Comparison of ENCODE assay signal across 9 mouse cellular contexts in the genomic region with DNA sequence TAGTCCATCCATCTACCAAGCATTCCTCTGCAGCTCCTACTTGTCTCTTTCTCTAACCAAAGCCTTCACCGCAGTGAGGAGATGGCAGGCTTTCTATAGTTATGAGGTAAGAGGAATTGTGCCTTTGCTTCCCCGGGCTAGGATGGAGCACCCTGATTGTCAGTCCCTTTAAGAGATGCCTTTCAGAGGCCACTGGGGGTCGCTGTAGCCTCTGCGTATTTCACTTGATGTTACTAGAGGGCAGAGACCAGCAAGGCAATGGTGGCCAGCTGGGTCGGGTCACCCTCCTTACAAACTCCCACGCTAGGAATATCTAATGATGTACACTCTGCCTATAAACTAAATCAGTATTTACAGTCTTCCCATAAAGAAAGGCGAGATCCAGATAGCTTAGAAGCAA. TPM values are rescaled to one million over a fixed set of nuclear protein-coding genes. Genes with fewer than 3 reads are reported as not detected.
DNase-seq lines count a peak whose midpoint lies in the region; ATAC-seq lines count a peak whose summit lies in the region.
"Had no signal": no experiment of that assay in that cellular context is flagged by ENCODE, and none has a peak within 500 bp of the region (broad histone marks: within the 10 kb centered on the region; RNA-seq: fewer than 3 reads in every experiment).

No protein-coding gene starts in this region.

- H3K4me2 ChIP-seq in kidney, embryonic 16.5 days (replicated peaks; ENCODE audit: low read depth, low read length), result no peak overlapping the region
- no peak overlapping the region for H3K4me2 ChIP-seq in neural tube, embryonic 11.5 days (ENCODE audit: low read depth)
- H3K4me2 ChIP-seq: embryonic facial prominence, embryonic 12.5 days had no signal

- H3K9ac ChIP-seq in kidney, embryonic 16.5 days (replicated peaks; ENCODE audit: low read length), result no peak overlapping the region
- no peak overlapping the region for H3K9ac ChIP-seq in neural tube, embryonic 11.5 days (ENCODE audit: low read length)
- H3K9ac ChIP-seq: embryonic facial prominence, embryonic 12.5 days had no signal

- ATAC-seq in kidney, embryonic 16.5 days (ENCODE audit: low FRiP score, low TSS enrichment), result no peak
- ATAC-seq in neural tube, embryonic 11.5 days (ENCODE audit: insufficient read depth, low FRiP score, low TSS enrichment), result no peak
- ATAC-seq in erythroid progenitor cell, adult 5-6 weeks (replicated peaks; ENCODE audit: low FRiP score, poor library complexity, severe bottlenecking), result no peak

- 51% methylated on average over 7 of the region's 7 CpGs for WGBS in kidney, embryonic 16.5 days
- WGBS in large intestine, adult 2 months, result 27% methylated on average over 7 of the region's 7 CpGs
- 58% methylated on average over 7 of the region's 7 CpGs for WGBS in neural tube, embryonic 11.5 days

- H3K27me3 ChIP-seq in kidney, embryonic 16.5 days (ENCODE audit: insufficient read depth, low read length), result no peaks in the 10 kb centered on the region; the same call in 1 of the 2 replicates
- H3K27me3 ChIP-seq in neural tube, embryonic 11.5 days (ENCODE audit: control insufficient read depth, insufficient read depth, low read length), result no peaks in the 10 kb centered on the region
- H3K27me3 ChIP-seq: embryonic facial prominence, embryonic 12.5 days had no signal

- no peak overlapping the region for H3K27ac ChIP-seq in kidney, embryonic 16.5 days (ENCODE audit: low read length)
- no peak overlapping the region for H3K27ac ChIP-seq in neural tube, embryonic 11.5 days (ENCODE audit: low read depth, low read length)
- H3K27ac ChIP-seq: embryonic facial prominence, embryonic 12.5 days had no signal

- no peaks in the 10 kb centered on the region for H3K9me3 ChIP-seq in kidney, embryonic 16.5 days (ENCODE audit: low read length)
- H3K9me3 ChIP-seq in neural tube, embryonic 11.5 days (ENCODE audit: control insufficient read depth, low read length), result no peaks in the 10 kb centered on the region
- H3K9me3 ChIP-seq: embryonic facial prominence, embryonic 12.5 days had no signal

- H3K4me3 ChIP-seq in kidney, embryonic 16.5 days (ENCODE audit: low read length), result no peak overlapping the region
- H3K4me3 ChIP-seq in neural tube, embryonic 11.5 days (ENCODE audit: low read depth, low read length), result no peak overlapping the region
- H3K4me3 ChIP-seq: embryonic facial prominence, embryonic 12.5 days had no signal

- H3K4me1 ChIP-seq in kidney, embryonic 16.5 days (ENCODE audit: insufficient read depth, low read length), result no peaks in the 10 kb centered on the region
- H3K4me1 ChIP-seq in neural tube, embryonic 11.5 days (ENCODE audit: control insufficient read depth, insufficient read depth, low read length), result no peaks in the 10 kb centered on the region
- H3K4me1 ChIP-seq: embryonic facial prominence, embryonic 12.5 days had no signal

- H3K36me3 ChIP-seq in kidney, embryonic 16.5 days (ENCODE audit: insufficient read depth, low read length), result no peaks in the 10 kb centered on the region
- no peaks in the 10 kb centered on the region for H3K36me3 ChIP-seq in neural tube, embryonic 11.5 days (ENCODE audit: control insufficient read depth, insufficient read depth, low read length)
- H3K36me3 ChIP-seq: embryonic facial prominence, embryonic 12.5 days had no signal

- DNase-seq in kidney, adult 18-20 months, result peak; percentile 64
- DNase-seq in NIH3T3 (ENCODE audit: low read depth), result peak; percentile 31
- peak; percentile 63 for DNase-seq in c-Kit-positive CD71-positive TER-119-positive erythroid progenitor cells, embryonic 14.5 days (ENCODE audit: low spot score)
- peak; percentile 75 for DNase-seq in large intestine, adult 2 months (ENCODE audit: low read depth, low spot score)
- peak; percentile 45 for DNase-seq in neural tube, embryonic 11.5 days (ENCODE audit: low spot score)
- no peak for DNase-seq in left cerebral cortex, adult 18-20 months (ENCODE audit: low spot score in 2 of 2)

RNA-seq across cellular contexts. Expression of gene Mlip, which starts 54.1 kb away (rescaled TPM):
- polyA plus RNA-seq in kidney, embryonic 16.5 days (2015; fragmentation: Nextera tagmentation; extraction: Ambion mirVana), result 0.31 and 0.41 TPM in 2 replicates
- 0.43 and 0.88 TPM in 2 replicates for polyA plus RNA-seq in large intestine, adult 2 months (2012; rRNA removed)
- polyA plus RNA-seq in neural tube, embryonic 11.5 days (2014; fragmentation: Nextera tagmentation; extraction: Ambion mirVana), result not detected in 2 replicates
- not detected in 2 replicates for total RNA-seq in erythroid progenitor cell, adult 5-6 weeks (2015; ENCODE audit: low replicate concordance)
- total RNA-seq in erythroid progenitor cell, adult 5-6 weeks (2017; ENCODE audit: low replicate concordance), result not detected in 2 replicates
- total RNA-seq in left cerebral cortex, adult 18-20 months (2021), result 100 to 1,000 TPM; 118 to 137 TPM

Comparison
In these comparisons a context has a peak if more than half of its experiments do, and no peak if none do; other contexts are left out.
1. DNase-seq: peak in kidney, adult 18-20 months (single experiment), NIH3T3 (single experiment), c-Kit-positive CD71-positive TER-119-positive erythroid progenitor cells, embryonic 14.5 days (single experiment), large intestine, adult 2 months (single experiment) and neural tube, embryonic 11.5 days (single experiment); none in left cerebral cortex, adult 18-20 months (0 of 2).